ENCODE assay signal across 8 mouse cellular contexts in genomic region chrX:103622260-103622934, GRCm38 (mm10). TPM values are rescaled to one million over a fixed set of nuclear protein-coding genes. Genes with fewer than 3 reads are reported as not detected.
DNase-seq lines count a peak whose midpoint lies in the region; ATAC-seq and TF ChIP-seq lines count a peak whose summit lies in the region.

No protein-coding gene starts in this region.

- peak; percentile 90 for ATAC-seq in G1E (ENCODE audit: extremely low read depth, insufficient number of reproducible peaks, low FRiP score, poor library complexity, severe bottlenecking)
- peak; percentile 94 for ATAC-seq in forebrain, embryonic 16.5 days
- ATAC-seq in lung, embryonic 14.5 days (ENCODE audit: insufficient read depth): peak; percentile 96

- intact Hi-C loops in heart, postnatal 36 days (cut with DNase I): loop anchor here (5.0 to 10.0 kb wide), 3 partner anchors 70 to 360 kb away; partner anchors contain the start of gene Rlim

- under 1% methylated on average over 33 of the region's 33 CpGs for WGBS in forebrain, embryonic 16.5 days
- 2% methylated on average over 33 of the region's 33 CpGs for WGBS in lung, embryonic 14.5 days
- under 1% methylated on average over 33 of the region's 33 CpGs for WGBS in olfactory bulb, adult 2 months
- under 1% methylated on average over 33 of the region's 33 CpGs for WGBS in thymus, adult 2 months

- peak overlapping the region; percentile 92 for H3K27ac ChIP-seq in forebrain, embryonic 16.5 days (ENCODE audit: low read length)
- H3K27ac ChIP-seq in layer of hippocampus, adult 2 months: peak overlapping the region; percentile 96
- H3K27ac ChIP-seq in lung, embryonic 14.5 days (ENCODE audit: low read depth): peak overlapping the region; percentile 97
- peak overlapping the region; percentile 94 for H3K27ac ChIP-seq in olfactory bulb, adult 2 months (ENCODE audit: insufficient read depth, low read depth, low read length)
- peak overlapping the region; percentile 90; the same call in 1 of the 2 replicates for H3K27ac ChIP-seq in thymus, adult 2 months (ENCODE audit: control insufficient read depth, insufficient read depth, low read length)

- DNase-seq in G1E (ENCODE audit: low spot score): peak; percentile 65
- peak; percentile 95 to 97 for DNase-seq in cerebellum, adult 18-20 months
- peak; percentile 85 to 93 for DNase-seq in heart, postnatal 36 days
- peak; percentile 85 to 99 for DNase-seq in layer of hippocampus, adult 2 months (ENCODE audit: low spot score in 2 of 2)
- DNase-seq in lung, embryonic 14.5 days: peak; percentile 98
- peak; percentile 88 for DNase-seq in thymus, adult 2 months

- H3K4me3 ChIP-seq in G1E (ENCODE audit: low read depth, low read length): peak overlapping the region; percentile 57; the same call in 1 of the 2 replicates
- peak overlapping the region; percentile 58 for H3K4me3 ChIP-seq in forebrain, embryonic 16.5 days (replicated peaks; ENCODE audit: low read length)
- H3K4me3 ChIP-seq in layer of hippocampus, adult 2 months: peak overlapping the region; percentile 62
- peak overlapping the region; percentile 48 for H3K4me3 ChIP-seq in lung, embryonic 14.5 days (ENCODE audit: low read depth, low read length)
- peak overlapping the region; percentile 55 for H3K4me3 ChIP-seq in olfactory bulb, adult 2 months (ENCODE audit: insufficient read depth, low read depth, low read length)
- H3K4me3 ChIP-seq in thymus, adult 2 months (ENCODE audit: control insufficient read depth, insufficient read depth, low read length): peak overlapping the region; percentile 50

- no peak; the same call in 1 of the 2 replicates for TF ChIP-seq POLR2A in olfactory bulb, adult 2 months (IDR thresholded peaks at IDR 0.05; ENCODE audit: insufficient read depth, low read depth, low read length)
- peak; percentile 61; the same call in 1 of the 2 replicates for TF ChIP-seq POLR2A in thymus, adult 2 months (IDR thresholded peaks at IDR 0.05; ENCODE audit: control insufficient read depth, extremely low read depth, insufficient read depth, low read length, poor library complexity)

- H3K9me3 ChIP-seq in G1E (replicated peaks): no peaks in the 10 kb centered on the region
- no peaks in the 10 kb centered on the region for H3K9me3 ChIP-seq in forebrain, embryonic 16.5 days (ENCODE audit: control insufficient read depth, low read length)
- no peaks in the 10 kb centered on the region for H3K9me3 ChIP-seq in lung, embryonic 14.5 days (ENCODE audit: low read depth, low read length)

- H3K9ac ChIP-seq in forebrain, embryonic 16.5 days (replicated peaks; ENCODE audit: low read depth, low read length): peak overlapping the region; percentile 71
- peak overlapping the region; percentile 69 for H3K9ac ChIP-seq in lung, embryonic 14.5 days

- TF ChIP-seq CTCF in G1E (IDR thresholded peaks at IDR 0.05; ENCODE audit: low read depth, low read length): no peak
- peak; percentile 76 for TF ChIP-seq CTCF in layer of hippocampus, adult 2 months (conservative IDR thresholded peaks at IDR 0.05)
- peak; percentile 74 for TF ChIP-seq CTCF in lung, embryonic 14.5 days (IDR thresholded peaks at IDR 0.05; ENCODE audit: low read depth)
- 0 out of 2 replicates have a peak, but pooled peaks have one; percentile 21 for TF ChIP-seq CTCF in olfactory bulb, adult 2 months (IDR thresholded peaks at IDR 0.05; ENCODE audit: insufficient read depth, low read depth, low read length)
- TF ChIP-seq CTCF in thymus, adult 2 months (IDR thresholded peaks at IDR 0.05; ENCODE audit: borderline replicate concordance, control insufficient read depth, extremely low read depth, insufficient read depth, low read length, poor library complexity): peak; percentile 47; the same call in 1 of the 2 replicates

- no peaks in the 10 kb centered on the region for H3K27me3 ChIP-seq in G1E (ENCODE audit: insufficient read depth, low read length)
- no peaks in the 10 kb centered on the region; the same call in 1 of the 2 replicates for H3K27me3 ChIP-seq in forebrain, embryonic 16.5 days (replicated peaks; ENCODE audit: control insufficient read depth, insufficient read depth, low read length)
- no peaks in the 10 kb centered on the region for H3K27me3 ChIP-seq in lung, embryonic 14.5 days (ENCODE audit: insufficient read depth, low read length)
- no peaks in the 10 kb centered on the region for H3K27me3 ChIP-seq in thymus, adult 2 months (ENCODE audit: control insufficient read depth, insufficient read depth, low read length)

- H3K4me1 ChIP-seq in G1E (ENCODE audit: insufficient read depth, low read depth, low read length): 0 out of 2 replicates have a peak, but pooled peaks cover 2% of the 10 kb centered on the region
- H3K4me1 ChIP-seq in forebrain, embryonic 16.5 days (replicated peaks; ENCODE audit: control insufficient read depth, insufficient read depth, low read length): peaks cover 12% of the 10 kb centered on the region
- H3K4me1 ChIP-seq in lung, embryonic 14.5 days (ENCODE audit: insufficient read depth): no peaks in the 10 kb centered on the region
- no peaks in the 10 kb centered on the region for H3K4me1 ChIP-seq in olfactory bulb, adult 2 months (ENCODE audit: control insufficient read depth, insufficient read depth, low read length)
- H3K4me1 ChIP-seq in thymus, adult 2 months (replicated peaks; ENCODE audit: control insufficient read depth, insufficient read depth, low read length): 0 out of 2 replicates have a peak, but pooled peaks cover 2% of the 10 kb centered on the region

- no peaks in the 10 kb centered on the region for H3K36me3 ChIP-seq in G1E (replicated peaks)
- no peaks in the 10 kb centered on the region for H3K36me3 ChIP-seq in forebrain, embryonic 16.5 days (ENCODE audit: control insufficient read depth, insufficient read depth)
- no peaks in the 10 kb centered on the region for H3K36me3 ChIP-seq in lung, embryonic 14.5 days (ENCODE audit: insufficient read depth)
- H3K36me3 ChIP-seq in thymus, adult 2 months (ENCODE audit: control insufficient read depth, insufficient read depth, low read length): no peaks in the 10 kb centered on the region

- peak overlapping the region; percentile 79 for H3K4me2 ChIP-seq in forebrain, embryonic 16.5 days (ENCODE audit: low read length)
- peak overlapping the region; percentile 75 for H3K4me2 ChIP-seq in lung, embryonic 14.5 days

RNA-seq across cellular contexts. Expression of gene Zcchc13, which starts 8.0 kb away (rescaled TPM):
- total RNA-seq in G1E (2014; fragmentation: Nextera tagmentation) (not detected in 2 replicates), G1E (2017) (not detected in 2 replicates)
- not detected in 2 replicates for polyA plus RNA-seq in G1E (2012)
- polyA plus RNA-seq in forebrain, embryonic 16.5 days (2015; fragmentation: Nextera tagmentation; extraction: Ambion mirVana): not detected in 2 replicates
- not detected for total RNA-seq in heart, postnatal 36 days (2021)
- total RNA-seq in layer of hippocampus, adult 2 months (2021): not detected
- not detected in 2 replicates for polyA plus RNA-seq in lung, embryonic 14.5 days (2014; fragmentation: Nextera tagmentation; extraction: Ambion mirVana)
- not detected in 2 replicates for polyA plus RNA-seq in olfactory bulb, adult 2 months (2012; ENCODE audit: insufficient read depth, insufficient read length, low replicate concordance, missing spikeins)
- 0.12 TPM in 1 of 2 replicates, not detected in the other for polyA plus RNA-seq in thymus, adult 2 months (2012; rRNA removed)

Comparison
In these comparisons a context has a peak if more than half of its experiments do, and no peak if none do; other contexts are left out.
1. Peak in every context shown above with its lines: DNase-seq, ATAC-seq, H3K4me3 ChIP-seq and H3K27ac ChIP-seq.